Mouse (Mus musculus): ENCODE data around the gene Setdb1. TPM values are rescaled to one million over a fixed set of nuclear protein-coding genes. Genes with fewer than 3 reads are reported as not detected.

The Setdb1 gene
- polyA plus RNA-seq, 1 experiment from 2014 or later = 49.8 TPM

GRCm38 (mm10) chr3:95306244-95306643 lies 50.8 kb downstream of the Setdb1 start:
- Histone ChIP-seq H3K4me1 (no peaks in the 10 kb centered on the region), H3K9me3 (no peaks in the 10 kb centered on the region), H3K27me3 (no peaks in the 10 kb centered on the region), H3K4me2 (no peak overlapping the region), H3K9ac (no peak overlapping the region), H3K27ac (no peak overlapping the region), H3K36me3 (no peaks in the 10 kb centered on the region), H3K4me3 (no peak overlapping the region)
- no peak for ATAC-seq (ENCODE audit: insufficient number of reproducible peaks, insufficient read depth, low FRiP score, low TSS enrichment, low read depth)
- WGBS = 82% methylated on average over 4 of the region's 4 CpGs

GRCm38 (mm10) chr3:95301204-95301796 lies 55.7 kb downstream of the Setdb1 start:
- Histone ChIP-seq H3K4me1 (no peaks in the 10 kb centered on the region), H3K27me3 (no peaks in the 10 kb centered on the region), H3K9ac (no peak overlapping the region), H3K4me2 (no peak overlapping the region), H3K27ac (no peak overlapping the region), H3K4me3 (no peak overlapping the region), H3K9me3 (no peaks in the 10 kb centered on the region), H3K36me3 (peaks cover 17% of the 10 kb centered on the region)
- no peak for ATAC-seq (ENCODE audit: insufficient number of reproducible peaks, insufficient read depth, low FRiP score, low TSS enrichment, low read depth)
- 78% methylated on average over 3 of the region's 3 CpGs for WGBS

GRCm38 (mm10) chr3:95298018-95298417 lies 59.0 kb downstream of the Setdb1 start:
- Histone ChIP-seq H3K4me2 (no peak overlapping the region), H3K27ac (no peak overlapping the region), H3K4me3 (no peak overlapping the region), H3K36me3 (peaks cover 47% of the 10 kb centered on the region), H3K27me3 (no peaks in the 10 kb centered on the region), H3K4me1 (0 out of 2 replicates have a peak, but pooled peaks cover 4% of the 10 kb centered on the region), H3K9me3 (no peaks in the 10 kb centered on the region), H3K9ac (no peak overlapping the region)
- no peak for ATAC-seq (ENCODE audit: insufficient number of reproducible peaks, insufficient read depth, low FRiP score, low TSS enrichment, low read depth)
- WGBS = 90% methylated on average over 7 of the region's 7 CpGs

GRCm38 (mm10) chr3:95296103-95296469 lies 60.9 kb downstream of the Setdb1 start:
- Histone ChIP-seq H3K27me3 (no peaks in the 10 kb centered on the region), H3K4me3 (no peak overlapping the region), H3K4me1 (0 out of 2 replicates have a peak, but pooled peaks cover 4% of the 10 kb centered on the region), H3K27ac (no peak overlapping the region; the same call in 1 of the 2 replicates), H3K36me3 (peaks cover 66% of the 10 kb centered on the region), H3K9ac (no peak overlapping the region), H3K9me3 (no peaks in the 10 kb centered on the region), H3K4me2 (no peak overlapping the region)
- ATAC-seq (ENCODE audit: insufficient number of reproducible peaks, insufficient read depth, low FRiP score, low TSS enrichment, low read depth) = no peak
- 8% methylated on average over 5 of the region's 5 CpGs for WGBS

GRCm38 (mm10) chr3:95295321-95296102 lies 61.5 kb downstream of the Setdb1 start:
- 0 out of 2 replicates have a peak, but pooled peaks cover 4% of the 10 kb centered on the region for H3K4me1 ChIP-seq
- peaks cover 72% of the 10 kb centered on the region for H3K36me3 ChIP-seq
- no peak for ATAC-seq (ENCODE audit: insufficient number of reproducible peaks, insufficient read depth, low FRiP score, low TSS enrichment, low read depth)
- H3K4me3 ChIP-seq = no peak overlapping the region
- no peaks in the 10 kb centered on the region for H3K27me3 ChIP-seq
- H3K4me2 ChIP-seq = no peak overlapping the region
- no peak overlapping the region for H3K9ac ChIP-seq
- H3K9me3 ChIP-seq = no peaks in the 10 kb centered on the region
- WGBS = 75% methylated on average over 11 of the region's 11 CpGs
- no peak overlapping the region for H3K27ac ChIP-seq

- 80% methylated on average over 5 of the region's 5 CpGs for WGBS
- Histone ChIP-seq H3K27me3 (no peaks in the 10 kb centered on the region), H3K4me1 (0 out of 2 replicates have a peak, but pooled peaks cover 4% of the 10 kb centered on the region), H3K4me2 (no peak overlapping the region), H3K36me3 (peaks cover 80% of the 10 kb centered on the region), H3K9ac (no peak overlapping the region), H3K9me3 (no peaks in the 10 kb centered on the region), H3K4me3 (no peak overlapping the region), H3K27ac (peak overlapping the region; percentile 60; the same call in 1 of the 2 replicates)
- ATAC-seq (ENCODE audit: insufficient number of reproducible peaks, insufficient read depth, low FRiP score, low TSS enrichment, low read depth) = no peak
Measured at GRCm38 (mm10) chr3:95294718-95295117, 62.3 kb downstream of the Setdb1 start.

- 0 out of 2 replicates have a peak, but pooled peaks cover 4% of the 10 kb centered on the region for H3K4me1 ChIP-seq
- peak overlapping the region; percentile 60; the same call in 1 of the 2 replicates for H3K27ac ChIP-seq
- H3K9me3 ChIP-seq = no peaks in the 10 kb centered on the region
- no peak overlapping the region for H3K4me2 ChIP-seq
- no peak overlapping the region for H3K4me3 ChIP-seq
- H3K9ac ChIP-seq = no peak overlapping the region
- peaks cover 84% of the 10 kb centered on the region for H3K36me3 ChIP-seq
- H3K27me3 ChIP-seq = no peaks in the 10 kb centered on the region
- 82% methylated on average over 7 of the region's 7 CpGs for WGBS
- ATAC-seq (ENCODE audit: insufficient number of reproducible peaks, insufficient read depth, low FRiP score, low TSS enrichment, low read depth) = no peak
Measured at GRCm38 (mm10) chr3:95294316-95294715, 62.7 kb downstream of the Setdb1 start.

GRCm38 (mm10) chr3:95293537-95293936 lies 63.5 kb downstream of the Setdb1 start:
- peaks cover 90% of the 10 kb centered on the region for H3K36me3 ChIP-seq
- ATAC-seq (ENCODE audit: insufficient number of reproducible peaks, insufficient read depth, low FRiP score, low TSS enrichment, low read depth) = no peak
- H3K27me3 ChIP-seq = no peaks in the 10 kb centered on the region
- H3K9me3 ChIP-seq = no peaks in the 10 kb centered on the region
- H3K4me2 ChIP-seq = no peak overlapping the region
- 0 out of 2 replicates have a peak, but pooled peaks cover 4% of the 10 kb centered on the region for H3K4me1 ChIP-seq
- H3K9ac ChIP-seq = no peak overlapping the region
- 79% methylated on average over 11 of the region's 11 CpGs for WGBS
- H3K4me3 ChIP-seq = no peak overlapping the region
- no peak overlapping the region for H3K27ac ChIP-seq

- no peaks in the 10 kb centered on the region for H3K9me3 ChIP-seq
- H3K4me1 ChIP-seq = 0 out of 2 replicates have a peak, but pooled peaks cover 4% of the 10 kb centered on the region
- WGBS = 90% methylated on average over 2 of the region's 2 CpGs
- H3K27ac ChIP-seq = no peak overlapping the region
- H3K27me3 ChIP-seq = no peaks in the 10 kb centered on the region
- H3K4me3 ChIP-seq = no peak overlapping the region
- H3K4me2 ChIP-seq = no peak overlapping the region
- ATAC-seq (ENCODE audit: insufficient number of reproducible peaks, insufficient read depth, low FRiP score, low TSS enrichment, low read depth) = no peak
- peaks cover 95% of the 10 kb centered on the region for H3K36me3 ChIP-seq
- H3K9ac ChIP-seq = no peak overlapping the region
Measured at GRCm38 (mm10) chr3:95292899-95293298, 64.1 kb downstream of the Setdb1 start.

GRCm38 (mm10) chr3:95291041-95291440 lies 66.0 kb downstream of the Setdb1 start:
- 0 out of 2 replicates have a peak, but pooled peaks cover 5% of the 10 kb centered on the region for H3K4me1 ChIP-seq
- no peak overlapping the region for H3K9ac ChIP-seq
- no peak overlapping the region for H3K4me2 ChIP-seq
- H3K27ac ChIP-seq = no peak overlapping the region
- H3K9me3 ChIP-seq = no peaks in the 10 kb centered on the region
- 84% methylated on average over 4 of the region's 4 CpGs for WGBS
- ATAC-seq (ENCODE audit: insufficient number of reproducible peaks, insufficient read depth, low FRiP score, low TSS enrichment, low read depth) = no peak
- H3K4me3 ChIP-seq = no peak overlapping the region
- H3K27me3 ChIP-seq = no peaks in the 10 kb centered on the region
- peaks cover 92% of the 10 kb centered on the region for H3K36me3 ChIP-seq

- Histone ChIP-seq H3K36me3 (peaks cover 84% of the 10 kb centered on the region), H3K4me3 (no peak overlapping the region), H3K9me3 (no peaks in the 10 kb centered on the region), H3K4me1 (0 out of 2 replicates have a peak, but pooled peaks cover 3% of the 10 kb centered on the region), H3K27me3 (no peaks in the 10 kb centered on the region), H3K4me2 (no peak overlapping the region), H3K27ac (no peak overlapping the region), H3K9ac (no peak overlapping the region)
- 72% methylated on average over 6 of the region's 6 CpGs for WGBS
- ATAC-seq (ENCODE audit: insufficient number of reproducible peaks, insufficient read depth, low FRiP score, low TSS enrichment, low read depth) = no peak
Measured at GRCm38 (mm10) chr3:95290156-95290555, 66.8 kb downstream of the Setdb1 start.

GRCm38 (mm10) chr3:95289419-95289818 lies 67.6 kb downstream of the Setdb1 start:
- WGBS = 89% methylated on average over 4 of the region's 4 CpGs
- ATAC-seq (ENCODE audit: insufficient number of reproducible peaks, insufficient read depth, low FRiP score, low TSS enrichment, low read depth) = no peak
- no peak overlapping the region for H3K9ac ChIP-seq

More at GRCm38 (mm10) chr3:95289419-95289818, 67.6 kb downstream of the Setdb1 start:
- Histone ChIP-seq H3K27me3 (no peaks in the 10 kb centered on the region), H3K9me3 (no peaks in the 10 kb centered on the region), H3K4me3 (no peak overlapping the region), H3K27ac (no peak overlapping the region), H3K4me1 (peaks cover 9% of the 10 kb centered on the region), H3K4me2 (no peak overlapping the region), H3K36me3 (peaks cover 77% of the 10 kb centered on the region)
